Mouse (Mus musculus) large intestine, adult 2 months (tissue): ENCODE measurements at regions not wholly inside any gene's neighbourhood (a gene's known extent, or its start where the extent isn't known, plus 50 kb on each side); places are given as distances from the start of the nearest gene placed in this dataset.
A peak's percentile ranks its signal among the peaks of the same experiment; 100 is the strongest.

Experiments
- DNase-seq: peaks from one replicate; pipeline ENCODE4 v3.0.0-alpha.2; 2012; ENCODE audit warnings: low read depth, low spot score
- WGBS: fragments of 180-500 bp; shearing (Covaris S2); methylation state at CpG from one replicate; pipeline ENCODE4 v1.1.7; 2018; 5-methylcytosine and 5-hydroxymethylcytosine counted together

DNA sequence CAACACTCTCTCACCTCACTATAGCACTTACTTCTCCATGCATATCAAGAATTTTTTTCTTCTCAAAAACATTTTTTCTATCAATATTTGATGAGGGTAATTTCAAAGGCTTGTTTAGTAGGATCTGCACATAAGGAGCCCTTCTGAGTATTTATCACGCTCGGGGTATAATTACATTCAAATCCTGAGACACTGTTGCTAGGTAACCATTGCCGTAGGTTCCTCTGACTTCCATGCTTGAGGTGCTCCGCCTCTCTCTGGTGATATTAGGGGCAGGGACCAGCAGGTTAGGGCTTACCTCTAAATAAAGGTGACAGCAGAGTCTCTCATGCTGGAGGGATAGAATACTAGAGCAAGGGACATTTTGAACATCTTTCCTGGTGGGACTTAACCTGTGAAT lies 54.4 kb upstream of the 9630041A04Rik start:
- 54% methylated on average over 4 of the region's 4 CpGs for WGBS
- DNase-seq, result no peak

DNA sequence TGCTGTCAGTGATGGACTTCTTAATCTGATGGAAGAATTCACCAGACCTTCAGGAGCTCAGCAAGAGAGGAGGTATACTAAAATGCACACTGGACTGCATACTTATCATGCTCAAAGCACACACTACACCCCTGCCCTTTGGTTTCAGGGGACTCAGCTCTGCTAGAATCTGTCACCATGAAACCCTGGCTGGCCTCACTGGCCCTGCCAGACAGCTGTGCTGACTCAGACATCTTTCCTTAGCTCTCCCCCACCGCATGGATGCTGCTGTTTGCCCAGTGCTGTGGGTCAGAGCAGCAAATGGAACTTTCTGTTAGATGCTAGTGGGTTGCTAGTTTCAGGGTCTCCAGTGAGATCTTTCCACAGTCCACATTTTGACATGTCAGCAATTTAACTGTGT lies 64.9 kb upstream of the 9630041A04Rik start:
- no peak for DNase-seq
- 50% methylated on average over 1 of the region's 1 CpGs for WGBS

DNA sequence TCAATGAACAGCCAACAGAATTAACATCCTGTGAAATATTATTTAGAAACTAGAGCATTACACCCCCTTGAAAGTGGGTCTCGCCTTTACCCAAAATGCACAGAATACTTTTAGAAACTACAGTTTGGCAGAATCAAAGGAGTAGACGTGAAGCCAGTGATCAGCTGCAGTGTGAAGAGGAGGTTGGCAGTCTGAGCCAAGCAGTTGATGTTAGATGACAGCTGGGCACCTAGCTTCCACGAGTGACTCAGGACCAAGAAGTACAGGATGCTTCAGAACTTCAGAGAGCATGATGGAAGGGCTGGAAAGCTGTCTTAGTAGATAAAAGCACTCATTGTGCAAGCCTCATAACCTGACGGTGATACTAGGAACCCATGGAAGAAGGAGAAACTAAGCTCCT lies 65.6 kb upstream of the 9630041A04Rik start:
- WGBS, result 75% methylated on average over 4 of the region's 4 CpGs

DNA sequence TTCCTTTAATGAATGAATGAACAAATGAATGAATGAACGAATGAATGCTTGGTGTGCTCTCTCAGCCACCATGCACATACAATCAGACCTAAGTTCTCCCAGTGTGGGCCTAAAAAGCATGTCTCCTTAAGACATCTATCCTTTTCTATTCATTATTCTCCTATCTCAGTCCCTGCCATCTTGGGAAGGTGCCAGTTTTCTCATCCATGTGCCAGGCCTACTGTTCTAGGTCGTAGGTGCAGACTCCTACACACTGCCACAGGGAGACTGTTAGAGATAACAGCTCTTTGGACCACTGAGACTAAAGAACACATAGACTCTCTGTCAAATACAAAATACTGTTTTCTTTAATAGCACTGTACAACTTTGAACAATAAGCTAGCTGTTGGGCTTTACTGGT lies 66.2 kb upstream of the 9630041A04Rik start:
- WGBS, result 62% methylated on average over 2 of the region's 2 CpGs
- DNase-seq, result no peak

More for the DNA sequence above, 65.6 kb upstream of the 9630041A04Rik start:
- no peak for DNase-seq

DNA sequence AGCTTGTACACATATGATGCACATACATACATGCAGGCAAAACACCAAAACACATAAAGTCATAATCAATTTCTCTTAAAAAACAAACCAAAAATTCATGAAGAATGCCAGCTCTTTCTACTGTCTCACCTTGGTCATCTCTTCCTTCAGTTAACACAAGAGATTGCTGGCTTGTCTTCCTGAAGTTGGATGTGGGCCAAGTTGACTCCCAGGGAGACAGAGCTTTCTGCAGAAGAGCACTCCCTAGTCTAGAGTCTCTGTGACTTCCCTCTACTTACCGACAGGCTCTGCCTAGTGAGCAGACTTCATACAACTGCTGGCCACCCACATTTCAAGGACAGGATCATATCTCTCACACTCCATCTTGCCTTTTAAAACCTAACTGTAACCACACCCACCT lies 70.7 kb upstream of the 9630041A04Rik start:
- no peak for DNase-seq
- WGBS, result 54% methylated on average over 1 of the region's 1 CpGs

DNA sequence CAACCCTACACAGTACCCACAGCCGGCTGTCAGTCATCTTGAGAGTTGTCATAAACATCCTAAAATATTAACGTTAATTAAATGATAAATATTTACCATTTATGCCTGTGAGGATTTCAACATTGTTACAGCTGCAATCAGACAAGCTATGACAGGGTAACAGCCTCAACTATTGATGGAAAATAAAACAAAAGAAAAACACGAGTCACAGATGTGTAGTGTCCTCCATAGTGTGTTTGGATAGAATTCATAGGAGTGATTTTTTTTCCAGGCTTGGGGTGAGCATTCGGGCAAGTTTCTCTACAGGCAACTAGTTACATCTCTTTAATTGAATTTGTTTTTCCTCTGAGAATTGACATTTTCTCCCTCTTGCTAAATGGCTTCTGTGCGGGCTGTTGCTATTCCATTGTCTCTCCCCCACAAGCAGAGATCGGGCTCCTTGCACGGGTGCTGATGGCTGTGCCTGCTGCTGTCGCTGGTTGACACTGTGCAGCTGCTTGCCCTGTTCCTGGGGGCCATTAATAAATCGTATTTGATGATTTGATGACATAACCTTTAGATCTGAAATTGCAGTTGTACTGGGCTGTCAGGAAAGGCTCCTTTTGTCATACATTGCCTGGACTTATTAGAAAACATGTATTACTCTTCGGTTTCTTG lies 120.6 kb upstream of the 9630041A04Rik start:
- DNase-seq, result no peak
- WGBS, result 64% methylated on average over 10 of the region's 10 CpGs

DNA sequence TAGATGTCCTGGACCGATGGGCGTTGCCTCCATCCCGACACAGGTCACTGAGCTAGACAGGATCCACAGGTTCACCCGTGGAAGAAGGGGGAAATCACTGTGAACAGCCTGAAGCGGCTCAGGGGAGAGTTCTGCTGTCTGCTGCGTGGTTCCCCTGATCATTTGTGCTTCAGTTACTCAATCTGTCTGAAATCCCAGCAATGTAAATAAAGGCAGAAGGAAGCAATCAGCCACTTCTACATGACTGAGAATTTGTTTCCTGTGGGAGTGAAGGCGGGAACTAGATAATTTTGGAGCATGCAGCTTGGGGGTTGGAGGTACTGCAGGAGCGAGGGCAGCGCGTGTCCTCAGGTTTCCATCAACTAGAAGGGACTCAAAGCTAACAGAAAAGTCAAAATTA lies 122.3 kb upstream of the 9630041A04Rik start:
- DNase-seq, result no peak
- WGBS, result 50% methylated on average over 10 of the region's 10 CpGs

DNA sequence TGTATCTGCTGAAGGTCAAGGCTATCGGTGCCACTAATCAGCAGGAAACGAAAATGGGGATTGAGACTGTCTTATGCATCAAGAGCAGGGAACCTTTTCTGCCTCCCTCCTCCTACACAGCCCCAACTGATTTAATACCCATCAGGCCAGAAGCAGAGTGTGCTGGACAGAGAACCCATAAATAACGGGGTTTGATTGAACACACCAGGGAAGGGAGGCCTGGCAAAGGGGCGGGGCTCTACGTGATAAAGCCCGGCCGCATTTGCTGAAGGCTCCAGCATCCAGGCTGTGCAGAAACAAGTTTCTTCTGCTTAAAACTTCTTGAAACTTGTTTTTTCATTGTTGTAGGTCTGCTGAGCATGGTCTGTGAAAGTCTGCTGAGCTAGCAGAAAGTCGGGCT lies 127.4 kb upstream of the 9630041A04Rik start:
- 48% methylated on average over 8 of the region's 8 CpGs for WGBS
- no peak for DNase-seq

DNA sequence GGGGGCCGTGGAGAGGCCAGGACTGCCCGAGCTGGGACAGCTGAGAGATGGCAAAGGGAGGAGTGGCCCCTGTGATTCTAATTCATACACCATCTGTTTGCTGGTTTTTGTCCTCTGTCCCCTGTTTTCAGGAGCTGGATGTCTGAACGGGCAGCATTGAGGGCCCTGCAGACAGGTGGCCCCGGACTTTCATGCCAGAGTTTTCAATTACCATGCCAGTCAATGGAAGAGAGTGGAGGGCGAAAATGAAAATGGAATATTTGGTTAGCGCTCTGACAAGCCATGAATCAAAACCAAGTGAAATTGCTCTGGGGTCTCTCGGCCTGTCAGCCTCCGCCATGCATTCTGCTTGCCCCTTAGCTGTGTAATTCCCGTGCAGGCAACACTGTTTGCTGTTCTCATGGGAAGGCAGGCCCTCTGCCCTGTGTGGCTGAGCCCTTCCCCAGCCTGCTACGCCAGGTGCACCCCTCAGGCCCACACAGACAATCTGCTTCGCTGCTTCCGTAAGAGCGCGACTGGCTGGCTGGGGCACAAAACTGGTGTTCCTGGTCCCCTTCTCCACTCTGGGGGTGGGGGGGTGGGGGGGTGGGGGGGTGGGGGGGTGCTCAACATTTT lies 127.9 kb upstream of the 9630041A04Rik start:
- no peak for DNase-seq
- 61% methylated on average over 14 of the region's 14 CpGs for WGBS

DNA sequence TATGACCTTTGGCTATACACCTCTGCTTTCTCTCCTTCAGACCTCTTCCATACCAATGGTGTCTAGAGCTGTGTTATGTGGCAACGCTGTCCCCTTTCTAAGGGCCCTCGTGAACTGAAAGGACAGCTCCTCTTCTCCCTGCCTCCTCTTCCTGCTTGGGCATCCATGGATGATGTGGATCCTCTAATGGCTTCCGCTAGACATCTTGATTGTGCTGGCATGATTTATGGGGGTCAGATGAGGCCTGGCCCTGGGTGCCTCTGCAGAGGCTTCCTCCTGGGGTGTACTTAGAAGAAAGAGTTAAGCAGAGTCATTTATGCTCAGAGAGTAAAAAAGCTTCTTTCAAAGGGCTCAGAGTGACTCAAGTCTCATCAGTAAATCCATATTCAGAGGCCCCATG lies 131.5 kb upstream of the 9630041A04Rik start:
- WGBS, result 29% methylated on average over 3 of the region's 3 CpGs
- DNase-seq, result no peak

DNA sequence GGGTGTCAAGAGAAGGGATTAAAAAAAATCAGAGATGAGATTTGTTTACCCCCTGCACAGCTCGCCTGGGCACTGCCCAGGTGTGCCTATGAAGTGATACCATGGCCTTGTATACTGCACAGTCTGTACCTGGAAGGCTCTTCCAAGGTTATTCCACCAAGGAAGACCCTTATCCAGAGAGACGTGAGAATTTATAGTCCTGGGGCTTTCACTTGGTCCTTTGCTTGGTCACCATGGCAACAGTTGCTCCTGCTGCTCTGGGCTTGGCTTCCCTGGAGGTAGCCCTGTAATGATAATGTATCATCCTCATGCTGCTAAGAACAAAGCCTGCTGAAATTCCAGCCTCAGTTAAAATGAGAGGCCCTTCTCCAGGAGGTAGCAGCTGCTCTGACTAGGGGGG lies 143.7 kb upstream of the 9630041A04Rik start:
- DNase-seq, result no peak
- 34% methylated on average over 2 of the region's 2 CpGs for WGBS

DNA sequence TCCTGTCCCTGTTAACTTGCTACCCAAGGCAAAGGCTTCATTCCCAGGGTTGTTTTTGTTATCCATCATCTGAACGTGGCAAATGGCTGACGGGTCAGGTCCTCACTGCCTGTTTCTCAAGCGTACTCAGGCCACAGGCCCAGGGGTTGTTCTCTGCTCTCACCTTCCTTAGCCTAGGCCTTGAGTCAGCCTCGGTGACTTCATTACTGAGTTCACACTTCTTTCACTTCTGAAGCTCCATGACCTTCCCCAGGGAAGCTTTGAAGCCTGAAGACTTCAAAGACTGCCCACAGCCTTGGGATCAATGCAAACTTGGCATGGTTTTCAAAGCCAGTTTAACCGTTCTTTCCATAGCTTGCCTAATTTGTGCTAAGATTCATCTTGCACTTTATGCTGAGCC lies 145.3 kb upstream of the 9630041A04Rik start:
- WGBS, result 70% methylated on average over 5 of the region's 5 CpGs
- DNase-seq, result no peak

DNA sequence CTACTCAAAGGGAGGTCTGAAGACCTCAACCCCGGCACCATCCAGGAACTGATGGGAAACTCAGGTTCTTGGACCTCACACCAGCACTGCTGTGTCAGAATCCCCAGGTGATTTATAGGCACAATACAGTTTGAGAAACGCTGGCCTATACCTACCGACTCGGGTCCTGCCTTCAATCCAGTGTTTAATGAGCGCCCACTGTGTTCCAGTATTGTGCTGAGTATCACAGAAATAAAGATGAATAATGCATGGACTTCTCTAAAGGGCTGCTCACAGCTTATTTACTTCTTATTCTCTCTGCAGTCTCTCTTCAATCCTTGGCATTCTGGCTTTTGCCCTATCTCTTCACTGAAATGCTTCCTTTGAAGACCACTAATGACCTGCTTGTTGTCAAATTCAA lies 146.8 kb upstream of the 9630041A04Rik start:
- WGBS, result 74% methylated on average over 5 of the region's 5 CpGs
- no peak for DNase-seq

DNA sequence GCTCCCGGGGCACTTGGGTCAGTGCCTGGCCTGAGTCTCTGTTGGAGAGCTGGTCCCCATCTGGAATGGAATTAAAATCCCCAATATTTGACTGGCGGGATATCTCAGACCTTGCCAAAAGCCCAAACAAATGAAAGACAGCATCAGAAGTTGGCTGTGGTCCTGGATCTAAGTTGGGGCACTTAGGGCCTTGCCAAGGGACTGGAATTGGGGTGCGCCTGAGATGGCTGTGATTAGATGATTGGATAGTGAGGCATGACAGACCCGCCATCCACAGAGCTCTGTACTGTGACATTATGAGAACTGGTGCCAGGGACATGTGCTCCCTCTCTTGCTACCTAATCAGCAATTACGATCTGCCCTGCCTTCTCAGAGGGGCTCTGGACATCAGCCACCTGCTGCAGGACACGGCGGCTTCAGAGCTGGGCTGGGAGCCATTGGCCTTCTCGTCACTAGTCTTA lies 151.0 kb upstream of the 9630041A04Rik start:
- no peak for DNase-seq

DNA sequence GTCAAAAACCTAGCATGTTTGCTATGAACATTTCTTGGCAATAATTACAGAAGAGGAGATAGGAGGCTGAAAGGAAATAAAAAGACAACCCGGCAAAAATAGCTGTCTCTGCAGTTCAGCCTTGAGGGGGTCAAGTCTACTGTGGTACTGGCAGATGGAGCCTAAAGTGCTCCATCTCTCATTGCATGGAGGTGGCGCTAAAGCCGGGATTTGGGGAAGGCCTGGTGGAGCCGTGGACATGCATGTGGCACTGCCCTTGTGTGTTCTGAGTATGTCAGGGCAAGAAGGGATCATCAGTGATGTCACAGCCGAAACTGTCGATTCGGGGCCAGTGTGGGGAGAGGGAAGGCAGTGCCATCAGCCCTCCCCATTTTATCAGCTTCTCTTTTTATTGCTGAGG lies 161.3 kb upstream of the 9630041A04Rik start:
- 68% methylated on average over 7 of the region's 7 CpGs for WGBS
- DNase-seq, result no peak

More for the DNA sequence above, 151.0 kb upstream of the 9630041A04Rik start:
- 79% methylated on average over 8 of the region's 8 CpGs for WGBS

DNA sequence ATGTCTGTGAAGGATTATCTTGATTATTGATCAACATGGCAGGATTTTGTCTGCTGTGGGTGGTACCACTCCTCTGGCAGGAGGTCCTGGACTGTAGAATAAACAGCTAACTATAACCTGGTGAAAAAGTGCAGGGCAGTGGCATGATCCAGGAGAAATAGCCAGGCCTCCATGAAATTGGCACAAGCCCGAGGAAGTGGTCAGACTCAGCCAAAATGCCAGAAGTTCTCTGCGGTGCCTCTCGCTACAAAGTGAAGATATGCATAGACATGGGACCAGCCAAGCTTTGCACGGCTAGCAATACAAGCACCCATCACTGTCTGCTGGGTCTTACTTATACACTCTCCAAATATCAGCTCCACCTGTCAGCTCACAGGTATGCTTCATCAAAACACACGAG lies 167.6 kb upstream of the 9630041A04Rik start:
- 73% methylated on average over 5 of the region's 5 CpGs for whole genome bisulfite sequencing
- DNase-seq, result no peak

DNA sequence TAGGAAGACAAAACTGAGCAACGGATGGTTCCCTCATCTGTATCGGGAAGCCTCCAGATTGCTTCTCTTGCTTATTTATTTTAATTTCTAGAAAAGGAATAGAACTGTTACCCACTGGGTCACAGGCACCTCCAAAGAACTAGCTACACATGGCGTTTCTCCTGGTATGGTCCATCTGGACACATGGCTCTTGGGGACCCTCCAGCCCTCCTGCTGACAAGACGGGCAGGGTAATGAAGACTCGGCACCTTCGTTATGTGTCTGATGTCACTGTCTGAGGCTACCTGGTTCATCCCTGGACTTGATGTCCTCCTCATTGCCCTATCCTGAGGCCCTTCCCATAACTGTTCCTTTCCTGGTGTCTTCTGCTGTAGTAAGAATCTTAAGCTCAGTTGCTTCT lies 170.3 kb upstream of the 9630041A04Rik start:
- DNase-seq, result no peak
- WGBS, result 80% methylated on average over 6 of the region's 6 CpGs

DNA sequence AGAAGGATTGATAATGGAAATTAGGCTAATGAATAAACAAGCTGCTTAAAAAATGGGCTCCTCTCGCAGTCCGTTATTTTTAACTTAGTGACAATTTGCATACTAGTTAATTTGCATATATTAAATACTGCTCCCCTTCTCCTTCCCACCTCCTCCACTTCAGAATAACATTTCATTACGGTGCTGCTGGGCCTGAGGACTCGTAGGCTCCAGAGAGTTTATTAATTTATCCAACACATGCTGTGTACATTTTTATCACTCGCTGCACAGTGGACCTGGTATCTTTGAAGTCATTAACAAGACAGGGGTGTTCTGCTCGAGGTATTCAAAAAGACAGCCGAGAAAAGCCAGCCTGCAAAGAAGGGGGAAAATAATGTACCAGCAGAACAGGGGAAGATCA lies 170.7 kb upstream of the 9630041A04Rik start:
- no peak for DNase-seq
- 69% methylated on average over 7 of the region's 7 CpGs for WGBS

DNA sequence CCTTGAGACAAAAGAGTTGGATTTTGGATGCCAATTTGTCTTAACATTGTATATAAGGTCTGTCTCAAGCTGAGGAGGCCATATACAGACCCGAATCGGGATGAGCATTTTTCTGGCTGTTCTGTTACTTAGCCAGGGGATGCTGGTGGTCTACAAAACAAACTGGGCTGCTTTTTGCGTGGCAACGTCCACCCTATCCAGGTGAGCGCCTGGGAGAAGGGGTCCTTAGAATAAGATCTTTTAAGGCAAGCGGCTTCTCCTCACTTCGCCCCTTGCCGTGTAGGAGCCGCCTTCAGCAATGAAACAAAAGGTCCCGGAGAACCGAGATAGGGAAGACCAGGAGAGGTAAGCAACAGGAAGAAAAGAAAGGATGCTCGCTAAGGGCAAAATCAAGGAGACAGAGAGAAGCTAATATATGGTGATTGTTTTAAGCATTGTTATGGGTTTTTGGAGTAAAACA lies 171.2 kb upstream of the 9630041A04Rik start:
- 30% methylated on average over 12 of the region's 12 CpGs for WGBS
- no peak for DNase-seq

DNA sequence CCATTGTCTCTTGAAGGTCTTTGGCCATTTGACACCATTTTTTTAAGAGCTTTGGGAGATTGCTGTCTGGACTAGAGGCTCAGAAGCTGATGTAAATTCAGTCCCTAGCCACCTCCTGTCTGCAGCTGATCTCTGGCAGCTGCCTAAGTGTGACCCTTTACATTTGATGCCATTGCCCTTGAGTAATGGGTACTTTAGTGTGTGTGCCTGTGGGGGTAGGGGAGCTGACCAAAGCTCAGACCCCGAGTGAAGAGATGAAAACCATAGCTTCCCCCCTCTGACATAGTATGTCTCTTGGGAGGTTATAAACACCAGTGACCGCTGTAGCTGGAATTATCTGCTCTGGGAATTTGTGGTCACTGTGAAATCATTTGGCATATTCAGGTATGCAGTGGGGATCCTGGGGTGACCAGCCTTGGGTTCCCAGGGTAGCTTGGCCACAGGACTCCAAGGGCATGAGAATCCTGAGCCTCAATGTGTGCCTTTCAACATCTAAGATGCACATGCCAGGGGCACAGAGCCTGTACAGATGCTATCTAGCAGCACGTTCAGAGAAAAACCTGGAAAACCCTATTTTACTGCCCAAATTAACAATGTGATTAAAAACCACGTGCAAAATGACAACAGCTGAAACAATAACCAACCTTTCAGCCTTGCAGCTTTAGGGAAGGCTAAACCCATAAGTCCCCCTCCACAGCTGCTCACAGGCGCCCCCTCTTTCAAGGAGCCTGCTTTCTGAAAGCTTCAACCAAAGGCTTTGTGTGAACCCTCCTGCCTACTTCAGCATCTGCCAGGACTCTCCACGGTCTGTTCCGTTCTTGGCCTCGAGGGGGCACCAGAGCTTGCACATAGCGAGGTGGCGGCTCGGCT lies 171.9 kb upstream of the 9630041A04Rik start:
- DNase-seq, result peak; percentile 16
- 17% methylated on average over 11 of the region's 11 CpGs for WGBS

DNA sequence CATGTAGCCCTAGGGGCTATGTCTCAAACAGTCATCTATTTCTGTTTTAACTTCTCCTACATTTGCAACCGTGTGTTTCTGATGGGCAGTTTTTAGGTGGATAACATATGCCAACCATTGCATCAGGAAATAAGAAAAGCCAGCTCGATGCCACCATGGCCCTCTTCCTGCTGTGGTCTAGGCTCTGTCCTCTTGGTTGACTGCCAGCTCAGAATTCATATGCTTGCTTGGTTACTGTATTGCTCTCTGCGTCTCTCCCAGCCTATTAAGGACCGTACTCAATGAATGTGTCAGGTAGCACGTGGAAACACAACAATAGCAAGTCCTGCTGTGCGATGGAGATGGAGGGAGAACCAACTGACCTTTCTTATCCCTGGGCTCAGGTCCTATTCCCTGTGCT lies 174.4 kb upstream of the 9630041A04Rik start:
- DNase-seq, result no peak
- 72% methylated on average over 6 of the region's 6 CpGs for WGBS
